Mouse (Mus musculus) C2C12 (cell line): Measurements from ENCODE around the gene Cacna1h.

Experiments
- CTCF ChIP-seq: IDR thresholded peaks from one replicate; pipeline ENCODE4 v1.5.1; 2011; ENCODE audit not compliant: control insufficient read depth, insufficient read depth, insufficient read length
- MYOD1 ChIP-seq: IDR thresholded peaks from one replicate; pipeline ENCODE4 v1.6.1; 2011; ENCODE audit warnings: low read depth; ENCODE audit not compliant: control insufficient read depth, insufficient read length
- USF1 ChIP-seq: IDR thresholded peaks from one replicate; pipeline ENCODE4 v1.6.1; 2011; ENCODE audit warnings: low read depth, mild to moderate bottlenecking, control low read depth, moderate library complexity

DNA sequence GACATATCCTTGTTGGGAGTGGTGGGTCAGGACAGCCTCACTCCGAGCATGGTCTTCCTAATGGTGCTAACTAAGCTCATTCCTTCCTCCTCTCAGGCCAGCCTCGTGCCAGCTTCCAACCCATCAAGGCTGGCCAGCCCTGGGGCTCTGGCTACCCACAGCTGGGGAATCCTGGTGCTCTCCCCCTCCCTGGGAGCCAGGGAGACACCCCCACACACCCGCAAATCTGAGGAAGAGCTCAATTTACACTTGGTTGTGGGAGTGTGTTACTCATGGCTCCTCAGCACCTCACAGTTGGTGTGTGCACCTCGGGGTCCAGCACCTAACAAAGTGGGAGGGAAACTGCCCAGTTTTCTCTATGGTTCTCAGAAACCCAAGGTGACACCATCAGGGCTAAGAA is 22.3 kb downstream of the Cacna1h start:
- TF ChIP-seq USF1 (no peak), CTCF (no peak), MYOD1 (no peak)
